ENCODE assay signal across 8 mouse cellular contexts in the genomic region with DNA sequence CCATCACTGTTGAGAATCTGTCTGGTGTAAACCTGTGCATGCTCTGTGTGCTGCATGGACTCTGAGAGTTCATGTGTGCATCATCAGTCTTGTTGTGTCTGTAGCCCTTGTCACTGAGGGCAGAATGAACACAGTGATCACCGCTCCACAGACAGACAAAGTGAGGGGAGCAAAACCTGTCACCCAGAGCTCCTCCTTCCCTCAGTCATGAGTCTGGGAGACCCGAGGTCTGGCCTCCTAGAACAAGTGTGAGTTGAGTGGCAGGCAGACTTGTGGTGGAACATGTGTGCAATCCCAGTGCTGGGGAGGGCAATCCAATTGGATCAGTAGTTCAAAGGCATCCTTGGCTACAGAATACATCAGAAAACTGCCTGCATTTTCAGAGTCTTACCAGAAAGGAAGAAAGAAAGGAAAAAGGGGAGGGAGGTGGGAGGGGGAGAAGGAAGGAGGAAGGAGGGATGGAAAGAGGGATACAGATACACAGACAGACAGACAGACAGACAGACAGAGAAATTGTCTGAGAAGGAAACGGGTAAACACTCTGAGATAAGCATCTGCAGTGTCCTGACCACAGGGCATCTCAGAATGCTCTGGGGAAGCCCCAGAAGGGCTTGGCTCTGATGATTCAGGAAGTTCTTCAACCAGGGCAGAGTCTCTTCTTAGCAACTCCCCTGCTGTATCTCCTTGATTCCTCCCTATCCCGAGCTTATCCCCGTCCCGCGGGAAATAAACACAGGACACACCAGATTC. TPM values are rescaled to one million over a fixed set of nuclear protein-coding genes. Genes with fewer than 3 reads are reported as not detected.
DNase-seq lines count a peak whose midpoint lies in the region; ATAC-seq lines count a peak whose summit lies in the region.

No protein-coding gene starts in this region.

- H3K4me2 ChIP-seq in stomach, embryonic 14.5 days (replicated peaks; ENCODE audit: low read depth, low read length) = peak overlapping the region; percentile 37

- no peaks in the 10 kb centered on the region for H3K27me3 ChIP-seq in stomach, embryonic 14.5 days (ENCODE audit: control insufficient read depth, insufficient read depth, low read length)

- no peaks in the 10 kb centered on the region for H3K9me3 ChIP-seq in stomach, embryonic 14.5 days (ENCODE audit: control insufficient read depth, low read depth, low read length)

- peak overlapping the region; percentile 7; the same call in 1 of the 2 replicates for H3K4me3 ChIP-seq in stomach, embryonic 14.5 days (ENCODE audit: low read depth, low read length)

- peak; percentile 15 for DNase-seq in adrenal gland, postnatal 14 days
- no peak for DNase-seq in adrenal gland, adult 8-10 months
- DNase-seq in CD8-positive naive resting alpha-beta T cell, adult 2 months (ENCODE audit: low read depth in 2 of 2, low spot score in 2 of 2) = peak; percentile 62 to 74
- peak; percentile 17 for DNase-seq in lung, postnatal 10 days
- no peak for DNase-seq in urinary bladder, postnatal 14 days (ENCODE audit: low spot score)
- DNase-seq in layer of hippocampus, adult 9-11 months = no peak

- WGBS in stomach, embryonic 14.5 days = 14% methylated on average over 7 of the region's 7 CpGs

- no peaks in the 10 kb centered on the region for H3K36me3 ChIP-seq in stomach, embryonic 14.5 days (ENCODE audit: control insufficient read depth, insufficient read depth, low read length)

- H3K27ac ChIP-seq in stomach, embryonic 14.5 days (ENCODE audit: low read length) = no peak overlapping the region

- peak; percentile 91 for ATAC-seq in granulocyte monocyte progenitor cell, adult 5-6 weeks (replicated peaks; ENCODE audit: poor library complexity, severe bottlenecking)
- peak; percentile 49; the same call in 1 of the 2 replicates for ATAC-seq in stomach, embryonic 14.5 days (ENCODE audit: insufficient number of reproducible peaks, insufficient read depth, low FRiP score, low read depth)

- no peak overlapping the region for H3K9ac ChIP-seq in stomach, embryonic 14.5 days (replicated peaks; ENCODE audit: low read depth, low read length)

- peaks cover 9% of the 10 kb centered on the region; the same call in 1 of the 2 replicates for H3K4me1 ChIP-seq in stomach, embryonic 14.5 days (ENCODE audit: control insufficient read depth, insufficient read depth, low read length)

RNA-seq across cellular contexts. Expression of a gene that starts 4.0 kb away (rescaled TPM):
- total RNA-seq in adrenal gland, postnatal 14 days (2021) = 12.3 and 14.7 TPM in 2 replicates
- total RNA-seq in adrenal gland, adult 8-10 months (2022) = 10 to 100 TPM; 14.2 to 23.9 (median 16.4) TPM
- 2.0 and 5.7 TPM in 2 replicates for total RNA-seq in granulocyte monocyte progenitor cell, adult 5-6 weeks (2014; fragmentation: Nextera tagmentation)
- total RNA-seq in granulocyte monocyte progenitor cell, adult 5-6 weeks (2017) = 0.36 and 5.4 TPM in 2 replicates
- polyA plus RNA-seq in stomach, embryonic 14.5 days (2014; fragmentation: Nextera tagmentation; extraction: Ambion mirVana) = 11.1 and 12.9 TPM in 2 replicates

RNA-seq across cellular contexts. Expression of a gene that starts 45.7 kb away (rescaled TPM):
- total RNA-seq in adrenal gland, postnatal 14 days (2021) = 9.9 and 12.0 TPM in 2 replicates
- total RNA-seq in adrenal gland, adult 8-10 months (2022) = 10 to 100 TPM; 11.7 to 17.8 (median 15.8) TPM
- 17.2 and 18.2 TPM in 2 replicates for total RNA-seq in granulocyte monocyte progenitor cell, adult 5-6 weeks (2014; fragmentation: Nextera tagmentation)
- total RNA-seq in granulocyte monocyte progenitor cell, adult 5-6 weeks (2017) = 7.8 and 12.0 TPM in 2 replicates
- polyA plus RNA-seq in stomach, embryonic 14.5 days (2014; fragmentation: Nextera tagmentation; extraction: Ambion mirVana) = 22.5 and 25.1 TPM in 2 replicates

Comparison
In these comparisons a context has a peak if more than half of its experiments do, and no peak if none do; other contexts are left out.
1. DNase-seq: peak in adrenal gland, postnatal 14 days (single experiment), CD8-positive naive resting alpha-beta T cell, adult 2 months (2 of 2) and lung, postnatal 10 days (single experiment); none in adrenal gland, adult 8-10 months (single experiment), urinary bladder, postnatal 14 days (single experiment) and layer of hippocampus, adult 9-11 months (single experiment).